Mouse (Mus musculus) myocyte (in vitro differentiated cells): Measurements from ENCODE around the gene Osbpl2.

ENCODE experiments used
- CEBPB ChIP-seq: IDR thresholded peaks from 2 replicates; pipeline ENCODE4 v1.6.1; 2011; ENCODE audit warnings: mild to moderate bottlenecking, moderate library complexity; ENCODE audit not compliant: poor library complexity, insufficient read depth, severe bottlenecking
- E2F4 ChIP-seq: IDR thresholded peaks from one replicate; pipeline ENCODE4 v1.6.1; 2011; ENCODE audit warnings: mild to moderate bottlenecking, control low read depth, moderate library complexity; ENCODE audit not compliant: insufficient read depth
- MAX ChIP-seq: IDR thresholded peaks from one replicate; pipeline ENCODE4 v1.6.1; 2011; ENCODE audit warnings: low read depth, mild to moderate bottlenecking, control low read depth
- MYOD1 ChIP-seq, 3 experiments: IDR thresholded peaks; one replicate each; pipeline ENCODE4 v1.6.1; 2011; ENCODE audit warnings: control low read depth in 2 of 3, low read depth in 2 of 3, mild to moderate bottlenecking in 2 of 3, moderate library complexity in 1 of 3; ENCODE audit not compliant: insufficient read length in 2 of 3, control insufficient read depth in 1 of 3
- MYOG ChIP-seq, 3 experiments: IDR thresholded peaks; one replicate each; pipeline ENCODE4 v1.6.1; 2011; ENCODE audit warnings: control low read depth in 2 of 3, low read depth in 2 of 3, mild to moderate bottlenecking in 2 of 3; ENCODE audit not compliant: insufficient read length in 2 of 3, control insufficient read depth in 1 of 3, insufficient read depth in 1 of 3
- POLR2A ChIP-seq: IDR thresholded peaks from one replicate; pipeline ENCODE4 v1.6.1; 2011; ENCODE audit warnings: low read depth, mild to moderate bottlenecking, control low read depth, moderate library complexity; ENCODE audit not compliant: insufficient read length
- SRF ChIP-seq: IDR thresholded peaks from one replicate; pipeline ENCODE4 v1.6.1; 2011; ENCODE audit warnings: low read depth; ENCODE audit not compliant: control insufficient read depth, insufficient read length
- TCF12 ChIP-seq: IDR thresholded peaks from one replicate; pipeline ENCODE4 v1.6.1; 2011; ENCODE audit warnings: mild to moderate bottlenecking, control low read depth; ENCODE audit not compliant: poor library complexity, insufficient read depth, severe bottlenecking
- TCF3 ChIP-seq: IDR thresholded peaks from one replicate; pipeline ENCODE4 v1.6.1; 2011; ENCODE audit warnings: low read depth, control low read depth; ENCODE audit not compliant: insufficient read length
- USF1 ChIP-seq: IDR thresholded peaks from one replicate; pipeline ENCODE4 v1.6.1; 2011; ENCODE audit warnings: low read depth, mild to moderate bottlenecking, control low read depth, moderate library complexity

- TF ChIP-seq TCF3 (peak; percentile 32), SRF (no peak), POLR2A (no peak), TCF12 (peak; percentile 76), MYOG (IDR thresholded peaks at IDR 0.05; ENCODE audit: control insufficient read depth in 1 of 3, insufficient read depth in 1 of 3, insufficient read length in 2 of 3, low read depth in 2 of 3) (peak; percentile 43 to 92 (median 79)), MAX (peak; percentile 41), MYOD1 (IDR thresholded peaks at IDR 0.05; ENCODE audit: control insufficient read depth in 1 of 3, insufficient read length in 2 of 3, low read depth in 2 of 3) (peak in 2 of 3 experiments; percentile 63 to 86), USF1 (peak; percentile 80), CEBPB (no peak), E2F4 (no peak)
Measured at GRCm38 (mm10) chr2:180126195-180126594, 7.1 kb downstream of the Osbpl2 start.
